Mouse (Mus musculus): ENCODE measurements at regions not wholly inside any gene's neighbourhood (a gene's known extent, or its start where the extent isn't known, plus 50 kb on each side); places are given as distances from the start of the nearest gene placed in this dataset.

GRCm38 (mm10) chr7:40683641-40684040 is 214.5 kb upstream of the Vstm2b start:
- no peak for ATAC-seq (ENCODE audit: insufficient number of reproducible peaks, insufficient read depth, low FRiP score, low read depth)
- WGBS = 65% methylated on average over 3 of the region's 3 CpGs

GRCm38 (mm10) chr7:40687005-40687404 is 211.1 kb upstream of the Vstm2b start:
- no peak for ATAC-seq (ENCODE audit: insufficient number of reproducible peaks, insufficient read depth, low FRiP score, low read depth)
- Histone ChIP-seq H3K9me3 (ENCODE audit: control insufficient read depth, low read length) (no peaks in the 10 kb centered on the region), H3K27me3 (ENCODE audit: control insufficient read depth, insufficient read depth, low read length) (no peaks in the 10 kb centered on the region), H3K4me2 (ENCODE audit: low read length) (no peak overlapping the region), H3K27ac (replicated peaks in 1 of 2; ENCODE audit: control insufficient read depth in 1 of 2, insufficient read depth in 1 of 2, low read depth in 2 of 2, low read length in 2 of 2) (no peak overlapping the region), H3K4me3 (ENCODE audit: control insufficient read depth in 1 of 2, insufficient read depth in 1 of 2, low read depth in 1 of 2, low read length in 2 of 2) (no peak overlapping the region), H3K9ac (ENCODE audit: low read length) (no peak overlapping the region), H3K36me3 (ENCODE audit: control insufficient read depth, insufficient read depth, low read length) (no peaks in the 10 kb centered on the region), H3K4me1 (ENCODE audit: control insufficient read depth in 2 of 2, insufficient read depth in 2 of 2, low read length in 2 of 2) (no peaks in the 10 kb centered on the region)
- WGBS = 88% methylated on average over 3 of the region's 3 CpGs

More at GRCm38 (mm10) chr7:40683641-40684040, 214.5 kb upstream of the Vstm2b start:
- H3K36me3 ChIP-seq (ENCODE audit: control insufficient read depth, insufficient read depth, low read length) = no peaks in the 10 kb centered on the region
- no peaks in the 10 kb centered on the region for H3K9me3 ChIP-seq (ENCODE audit: control insufficient read depth, low read length)
- H3K27me3 ChIP-seq (ENCODE audit: control insufficient read depth, insufficient read depth, low read length) = no peaks in the 10 kb centered on the region
- H3K4me3 ChIP-seq (ENCODE audit: control insufficient read depth in 1 of 2, insufficient read depth in 1 of 2, low read depth in 1 of 2, low read length in 2 of 2) = no peak overlapping the region
- no peaks in the 10 kb centered on the region for H3K4me1 ChIP-seq (ENCODE audit: control insufficient read depth in 2 of 2, insufficient read depth in 2 of 2, low read length in 2 of 2)
- H3K9ac ChIP-seq (ENCODE audit: low read length) = no peak overlapping the region
- no peak overlapping the region for H3K4me2 ChIP-seq (ENCODE audit: low read length)
- H3K27ac ChIP-seq (replicated peaks in 1 of 2; ENCODE audit: control insufficient read depth in 1 of 2, insufficient read depth in 1 of 2, low read depth in 2 of 2, low read length in 2 of 2) = no peak overlapping the region

- H3K36me3 ChIP-seq (ENCODE audit: control insufficient read depth, insufficient read depth, low read length) = no peaks in the 10 kb centered on the region
- H3K27ac ChIP-seq (replicated peaks in 1 of 2; ENCODE audit: control insufficient read depth in 1 of 2, insufficient read depth in 1 of 2, low read depth in 2 of 2, low read length in 2 of 2) = no peak overlapping the region
- H3K27me3 ChIP-seq (ENCODE audit: control insufficient read depth, insufficient read depth, low read length) = no peaks in the 10 kb centered on the region
- ATAC-seq (ENCODE audit: insufficient number of reproducible peaks, insufficient read depth, low FRiP score, low read depth) = no peak
- H3K9ac ChIP-seq (ENCODE audit: low read length) = no peak overlapping the region
- H3K4me3 ChIP-seq (ENCODE audit: control insufficient read depth in 1 of 2, insufficient read depth in 1 of 2, low read depth in 1 of 2, low read length in 2 of 2) = no peak overlapping the region
- H3K9me3 ChIP-seq (ENCODE audit: control insufficient read depth, low read length) = no peaks in the 10 kb centered on the region
- 48% methylated on average over 4 of the region's 4 CpGs for WGBS
- no peak overlapping the region for H3K4me2 ChIP-seq (ENCODE audit: low read length)
- H3K4me1 ChIP-seq (ENCODE audit: control insufficient read depth in 2 of 2, insufficient read depth in 2 of 2, low read length in 2 of 2) = no peaks in the 10 kb centered on the region
Measured at GRCm38 (mm10) chr7:40688546-40688945, 209.6 kb upstream of the Vstm2b start.

- Histone ChIP-seq H3K4me3 (ENCODE audit: control insufficient read depth in 1 of 2, insufficient read depth in 1 of 2, low read depth in 1 of 2, low read length in 2 of 2) (no peak overlapping the region), H3K36me3 (ENCODE audit: control insufficient read depth, insufficient read depth, low read length) (no peaks in the 10 kb centered on the region)
- WGBS = 56% methylated on average over 5 of the region's 5 CpGs
Measured at GRCm38 (mm10) chr7:40693755-40694154, 204.4 kb upstream of the Vstm2b start.

GRCm38 (mm10) chr7:40697551-40697950 is 200.6 kb upstream of the Vstm2b start:
- Histone ChIP-seq H3K36me3 (ENCODE audit: control insufficient read depth, insufficient read depth, low read length) (no peaks in the 10 kb centered on the region), H3K4me2 (ENCODE audit: low read length) (no peak overlapping the region), H3K27ac (replicated peaks in 1 of 2; ENCODE audit: control insufficient read depth in 1 of 2, insufficient read depth in 1 of 2, low read depth in 2 of 2, low read length in 2 of 2) (no peak overlapping the region), H3K4me3 (ENCODE audit: control insufficient read depth in 1 of 2, insufficient read depth in 1 of 2, low read depth in 1 of 2, low read length in 2 of 2) (no peak overlapping the region), H3K9me3 (ENCODE audit: control insufficient read depth, low read length) (no peaks in the 10 kb centered on the region), H3K4me1 (ENCODE audit: control insufficient read depth in 2 of 2, insufficient read depth in 2 of 2, low read length in 2 of 2) (no peaks in the 10 kb centered on the region), H3K27me3 (ENCODE audit: control insufficient read depth, insufficient read depth, low read length) (no peaks in the 10 kb centered on the region), H3K9ac (ENCODE audit: low read length) (no peak overlapping the region)
- ATAC-seq (ENCODE audit: insufficient number of reproducible peaks, insufficient read depth, low FRiP score, low read depth) = no peak
- WGBS = 54% methylated on average over 7 of the region's 8 CpGs

More at GRCm38 (mm10) chr7:40693755-40694154, 204.4 kb upstream of the Vstm2b start:
- Histone ChIP-seq H3K4me2 (ENCODE audit: low read length) (no peak overlapping the region), H3K27ac (replicated peaks in 1 of 2; ENCODE audit: control insufficient read depth in 1 of 2, insufficient read depth in 1 of 2, low read depth in 2 of 2, low read length in 2 of 2) (no peak overlapping the region), H3K4me1 (ENCODE audit: control insufficient read depth in 2 of 2, insufficient read depth in 2 of 2, low read length in 2 of 2) (no peaks in the 10 kb centered on the region), H3K9ac (ENCODE audit: low read length) (no peak overlapping the region), H3K9me3 (ENCODE audit: control insufficient read depth, low read length) (no peaks in the 10 kb centered on the region), H3K27me3 (ENCODE audit: control insufficient read depth, insufficient read depth, low read length) (no peaks in the 10 kb centered on the region)
- ATAC-seq (ENCODE audit: insufficient number of reproducible peaks, insufficient read depth, low FRiP score, low read depth) = no peak

GRCm38 (mm10) chr7:40698309-40698708 is 199.8 kb upstream of the Vstm2b start:
- H3K27me3 ChIP-seq (ENCODE audit: control insufficient read depth, insufficient read depth, low read length) = no peaks in the 10 kb centered on the region
- H3K4me3 ChIP-seq (ENCODE audit: control insufficient read depth in 1 of 2, insufficient read depth in 1 of 2, low read depth in 1 of 2, low read length in 2 of 2) = no peak overlapping the region
- 39% methylated on average over 3 of the region's 3 CpGs for WGBS
- H3K9ac ChIP-seq (ENCODE audit: low read length) = no peak overlapping the region
- no peaks in the 10 kb centered on the region for H3K9me3 ChIP-seq (ENCODE audit: control insufficient read depth, low read length)
- H3K4me1 ChIP-seq (ENCODE audit: control insufficient read depth in 2 of 2, insufficient read depth in 2 of 2, low read length in 2 of 2) = no peaks in the 10 kb centered on the region
- no peak overlapping the region for H3K4me2 ChIP-seq (ENCODE audit: low read length)
- no peaks in the 10 kb centered on the region for H3K36me3 ChIP-seq (ENCODE audit: control insufficient read depth, insufficient read depth, low read length)
- no peak overlapping the region for H3K27ac ChIP-seq (replicated peaks in 1 of 2; ENCODE audit: control insufficient read depth in 1 of 2, insufficient read depth in 1 of 2, low read depth in 2 of 2, low read length in 2 of 2)
- ATAC-seq (ENCODE audit: insufficient number of reproducible peaks, insufficient read depth, low FRiP score, low read depth) = no peak

GRCm38 (mm10) chr7:40699633-40700032 is 198.5 kb upstream of the Vstm2b start:
- 87% methylated on average over 1 of the region's 1 CpGs for WGBS
- no peak overlapping the region for H3K27ac ChIP-seq (replicated peaks in 1 of 2; ENCODE audit: control insufficient read depth in 1 of 2, insufficient read depth in 1 of 2, low read depth in 2 of 2, low read length in 2 of 2)
- H3K4me2 ChIP-seq (ENCODE audit: low read length) = no peak overlapping the region
- H3K9ac ChIP-seq (ENCODE audit: low read length) = no peak overlapping the region
- no peak overlapping the region for H3K4me3 ChIP-seq (ENCODE audit: control insufficient read depth in 1 of 2, insufficient read depth in 1 of 2, low read depth in 1 of 2, low read length in 2 of 2)
- no peaks in the 10 kb centered on the region for H3K27me3 ChIP-seq (ENCODE audit: control insufficient read depth, insufficient read depth, low read length)
- H3K4me1 ChIP-seq (ENCODE audit: control insufficient read depth in 2 of 2, insufficient read depth in 2 of 2, low read length in 2 of 2) = no peaks in the 10 kb centered on the region
- no peak for ATAC-seq (ENCODE audit: insufficient number of reproducible peaks, insufficient read depth, low FRiP score, low read depth)
- no peaks in the 10 kb centered on the region for H3K36me3 ChIP-seq (ENCODE audit: control insufficient read depth, insufficient read depth, low read length)
- no peaks in the 10 kb centered on the region for H3K9me3 ChIP-seq (ENCODE audit: control insufficient read depth, low read length)

GRCm38 (mm10) chr7:40700656-40701055 is 197.5 kb upstream of the Vstm2b start:
- no peaks in the 10 kb centered on the region for H3K4me1 ChIP-seq (ENCODE audit: control insufficient read depth in 2 of 2, insufficient read depth in 2 of 2, low read length in 2 of 2)
- 0 out of 2 replicates have a peak, but pooled peaks cover 3% of the 10 kb centered on the region for H3K9me3 ChIP-seq (ENCODE audit: control insufficient read depth, low read length)
- no peak overlapping the region for H3K4me2 ChIP-seq (ENCODE audit: low read length)
- WGBS = 80% methylated on average over 5 of the region's 5 CpGs
- ATAC-seq (ENCODE audit: insufficient number of reproducible peaks, insufficient read depth, low FRiP score, low read depth) = no peak
- H3K27ac ChIP-seq (replicated peaks in 1 of 2; ENCODE audit: control insufficient read depth in 1 of 2, insufficient read depth in 1 of 2, low read depth in 2 of 2, low read length in 2 of 2) = no peak overlapping the region
- no peaks in the 10 kb centered on the region for H3K27me3 ChIP-seq (ENCODE audit: control insufficient read depth, insufficient read depth, low read length)
- H3K4me3 ChIP-seq (ENCODE audit: control insufficient read depth in 1 of 2, insufficient read depth in 1 of 2, low read depth in 1 of 2, low read length in 2 of 2) = no peak overlapping the region
- no peaks in the 10 kb centered on the region for H3K36me3 ChIP-seq (ENCODE audit: control insufficient read depth, insufficient read depth, low read length)
- H3K9ac ChIP-seq (ENCODE audit: low read length) = no peak overlapping the region
